8 mouse cellular contexts compared by ENCODE assay signal in genomic region chr15:25637727-25638126, GRCm38 (mm10). TPM values are rescaled to one million over a fixed set of nuclear protein-coding genes. Genes with fewer than 3 reads are reported as not detected.
A peak's percentile ranks its signal among the peaks of the same experiment; 100 is the strongest.
DNase-seq lines count a peak whose midpoint lies in the region; ATAC-seq and TF ChIP-seq lines count a peak whose summit lies in the region.
"Had no signal": no experiment of that assay in that cellular context is flagged by ENCODE, and none has a peak within 500 bp of the region (broad histone marks: within the 10 kb centered on the region; RNA-seq: fewer than 3 reads in every experiment).

No protein-coding gene starts in this region.

- H3K4me3 ChIP-seq in limb, embryonic 13.5 days, result no peak overlapping the region
- no peak overlapping the region for H3K4me3 ChIP-seq in midbrain, embryonic 16.5 days (ENCODE audit: low read depth, low read length)
- no peak overlapping the region for H3K4me3 ChIP-seq in midbrain, embryonic 10.5 days
- H3K4me3 ChIP-seq: lung, embryonic 15.5 days had no signal

- ATAC-seq in Patski, result peak; percentile 66
- ATAC-seq in limb, embryonic 13.5 days (ENCODE audit: low FRiP score, low read depth), result no peak
- no peak for ATAC-seq in midbrain, embryonic 16.5 days

- no peak overlapping the region for H3K9ac ChIP-seq in limb, embryonic 13.5 days
- no peak overlapping the region for H3K9ac ChIP-seq in midbrain, embryonic 16.5 days (ENCODE audit: low read depth, low read length)
- H3K9ac ChIP-seq: lung, embryonic 15.5 days had no signal

- no peaks in the 10 kb centered on the region for H3K27me3 ChIP-seq in Patski
- H3K27me3 ChIP-seq in limb, embryonic 13.5 days, result no peaks in the 10 kb centered on the region
- no peaks in the 10 kb centered on the region for H3K27me3 ChIP-seq in midbrain, embryonic 16.5 days (ENCODE audit: control insufficient read depth, insufficient read depth, low read depth, low read length)
- no peaks in the 10 kb centered on the region for H3K27me3 ChIP-seq in midbrain, embryonic 10.5 days (ENCODE audit: low read depth, poor library complexity, severe bottlenecking)
- H3K27me3 ChIP-seq: lung, embryonic 15.5 days had no signal

- H3K27ac ChIP-seq in limb, embryonic 13.5 days, result peak overlapping the region; percentile 72; the same call in 1 of the 2 replicates
- H3K27ac ChIP-seq in midbrain, embryonic 16.5 days (ENCODE audit: low read length), result no peak overlapping the region
- H3K27ac ChIP-seq in midbrain, embryonic 10.5 days (replicated peaks), result no peak overlapping the region
- H3K27ac ChIP-seq: lung, embryonic 15.5 days had no signal

- 54% methylated on average over 9 of the region's 9 CpGs for whole genome bisulfite sequencing in limb, embryonic 13.5 days
- WGBS in midbrain, embryonic 16.5 days, result 84% methylated on average over 9 of the region's 9 CpGs
- 88% methylated on average over 9 of the region's 9 CpGs for WGBS in midbrain, embryonic 10.5 days

- H3K36me3 ChIP-seq in limb, embryonic 13.5 days, result no peaks in the 10 kb centered on the region
- H3K36me3 ChIP-seq in midbrain, embryonic 16.5 days (ENCODE audit: control insufficient read depth, insufficient read depth, low read length), result no peaks in the 10 kb centered on the region
- H3K36me3 ChIP-seq in midbrain, embryonic 10.5 days, result no peaks in the 10 kb centered on the region
- H3K36me3 ChIP-seq: lung, embryonic 15.5 days had no signal

- CTCF ChIA-PET in Patski (lab: Charles Lee), result interaction anchor here (1.0 to 3.4 kb wide), 7 partner anchors 11 to 196 kb away, joined by 3 to 18 read pairs (median 3); partner anchors contain the start of gene Myo10

- peaks cover 86% of the 10 kb centered on the region for H3K4me1 ChIP-seq in limb, embryonic 13.5 days
- 0 out of 2 replicates have a peak, but pooled peaks cover 2% of the 10 kb centered on the region for H3K4me1 ChIP-seq in midbrain, embryonic 16.5 days (ENCODE audit: control insufficient read depth, insufficient read depth, low read length)
- peaks cover 8% of the 10 kb centered on the region for H3K4me1 ChIP-seq in midbrain, embryonic 10.5 days

- DNase-seq in Patski (ENCODE audit: low read depth, low spot score), result no peak
- DNase-seq in adrenal gland, postnatal 36 days, result peak; percentile 84 to 86
- peak; percentile 44 for DNase-seq in heart, postnatal 4 days
- no peak for DNase-seq in spleen, postnatal 10 days (ENCODE audit: low spot score in 2 of 2)
- DNase-seq in midbrain, embryonic 10.5 days (ENCODE audit: low spot score), result no peak

- in situ Hi-C loops in Patski (cut with MboI; ENCODE audit: low pct_unique_long_range_greater_than_20kb), result loop anchor here (5.0 to 25.0 kb wide), 3 partner anchors 80 to 325 kb away; no protein-coding TSS in a partner anchor

- no peak for TF ChIP-seq CTCF in Patski (IDR thresholded peaks at IDR 0.05)

- no peaks in the 10 kb centered on the region for H3K9me3 ChIP-seq in limb, embryonic 13.5 days
- no peaks in the 10 kb centered on the region for H3K9me3 ChIP-seq in midbrain, embryonic 16.5 days (replicated peaks; ENCODE audit: control insufficient read depth, low read length, poor library complexity, severe bottlenecking)
- H3K9me3 ChIP-seq in midbrain, embryonic 10.5 days (replicated peaks), result no peaks in the 10 kb centered on the region; the same call in 1 of the 2 replicates
- H3K9me3 ChIP-seq: lung, embryonic 15.5 days had no signal

- POLR2A ChIA-PET in Patski (lab: Charles Lee), result interaction anchor here (0.7 to 1.4 kb wide), 2 partner anchors 41 to 134 kb away, joined by 5 to 11 read pairs; no protein-coding TSS in a partner anchor

- no peak overlapping the region for H3K4me2 ChIP-seq in limb, embryonic 13.5 days (replicated peaks)
- H3K4me2 ChIP-seq in midbrain, embryonic 16.5 days (ENCODE audit: low read length), result no peak overlapping the region
- H3K4me2 ChIP-seq: lung, embryonic 15.5 days had no signal

RNA-seq across cellular contexts. Expression of gene Myo10, which starts 15.4 kb away (rescaled TPM):
- polyA plus RNA-seq in Patski (2021), result 30.3 TPM
- total RNA-seq in adrenal gland, postnatal 36 days (2021), result 100 to 1,000 TPM in 1 of 2 experiments, 10 to 100 TPM in 1; 83.3 to 141 TPM
- total RNA-seq in heart, postnatal 4 days (2021), result 10 to 100 TPM; 36.9 to 43.8 TPM
- 30.3 and 32.3 TPM in 2 replicates for polyA plus RNA-seq in limb, embryonic 13.5 days (2015; fragmentation: Nextera tagmentation; extraction: Ambion mirVana)
- 26.8 and 28.8 TPM in 2 replicates for polyA plus RNA-seq in midbrain, embryonic 16.5 days (2015; fragmentation: Nextera tagmentation; extraction: Ambion mirVana)
- polyA plus RNA-seq in midbrain, embryonic 10.5 days (2016; fragmentation: Nextera tagmentation; extraction: Ambion mirVana), result 74.7 and 86.0 TPM in 2 replicates

Comparison
In these comparisons a context has a peak if more than half of its experiments do, and no peak if none do; other contexts are left out.
1. DNase-seq: peak in adrenal gland, postnatal 36 days (2 of 2) and heart, postnatal 4 days (single experiment); none in Patski (single experiment), spleen, postnatal 10 days (0 of 2) and midbrain, embryonic 10.5 days (single experiment).